Mouse (Mus musculus) hindbrain, embryonic 15.5 days (tissue): ENCODE data around the gene Dll3. TPM values are rescaled to one million over a fixed set of nuclear protein-coding genes. Genes with fewer than 3 reads are reported as not detected.

Experiments
- ATAC-seq: fragments of 200-750 bp; cut with Nextera tagmentation; 2 replicates; pipeline ENCODE4 v1.8.0; 2017; ENCODE audit warnings: low read depth, moderate number of reproducible peaks, moderate TSS enrichment; ENCODE audit not compliant: low FRiP score
- H3K27ac ChIP-seq: fragments of 300-500 bp; sonication (generic); replicated peaks from 2 replicates; pipeline ENCODE4 v1.5.1; 2015; ENCODE audit warnings: mild to moderate bottlenecking, inconsistent platforms
- H3K27me3 ChIP-seq: fragments of 300-500 bp; sonication (generic); 2 replicates; pipeline ENCODE4 v1.6.1; 2015; ENCODE audit warnings: control low read depth, inconsistent platforms
- H3K36me3 ChIP-seq: fragments of 300-500 bp; sonication (generic); 2 replicates; pipeline ENCODE4 v1.6.1; 2015; ENCODE audit warnings: control low read depth, inconsistent platforms
- H3K4me1 ChIP-seq: fragments of 300-500 bp; sonication (generic); replicated peaks from 2 replicates; pipeline ENCODE4 v1.6.1; 2015; ENCODE audit warnings: control low read depth, inconsistent platforms
- H3K4me2 ChIP-seq: fragments of 300-500 bp; sonication (generic); 2 replicates; pipeline ENCODE4 v1.6.1; 2015; ENCODE audit warnings: moderate library complexity, mild to moderate bottlenecking, inconsistent platforms
- H3K4me3 ChIP-seq: fragments of 300-500 bp; sonication (generic); 2 replicates; pipeline ENCODE4 v1.5.1; 2015; ENCODE audit warnings: mild to moderate bottlenecking, inconsistent platforms
- H3K9ac ChIP-seq: fragments of 300-500 bp; sonication (generic); 2 replicates; pipeline ENCODE4 v1.6.1; 2015; ENCODE audit warnings: inconsistent platforms
- H3K9me3 ChIP-seq: fragments of 300-500 bp; sonication (generic); 2 replicates; pipeline ENCODE4 v1.6.1; 2016; ENCODE audit warnings: control low read depth, inconsistent platforms
- WGBS: fragments of 180-500 bp; shearing (Covaris S2); methylation state at CpG from one replicate; pipeline ENCODE4 v1.1.7; 2015; 5-methylcytosine and 5-hydroxymethylcytosine counted together
- polyA plus RNA-seq: library from polyadenylated mRNA; unstranded; fragments of >200 nt; fragmentation: Nextera tagmentation; extraction: Ambion mirVana; gene quantifications from 2 replicates; pipeline ENCODE4 v1.2.1, GENCODE M21; 2015

The Dll3 gene
- 18.4 and 26.9 TPM in 2 replicates for polyA plus RNA-seq

DNA sequence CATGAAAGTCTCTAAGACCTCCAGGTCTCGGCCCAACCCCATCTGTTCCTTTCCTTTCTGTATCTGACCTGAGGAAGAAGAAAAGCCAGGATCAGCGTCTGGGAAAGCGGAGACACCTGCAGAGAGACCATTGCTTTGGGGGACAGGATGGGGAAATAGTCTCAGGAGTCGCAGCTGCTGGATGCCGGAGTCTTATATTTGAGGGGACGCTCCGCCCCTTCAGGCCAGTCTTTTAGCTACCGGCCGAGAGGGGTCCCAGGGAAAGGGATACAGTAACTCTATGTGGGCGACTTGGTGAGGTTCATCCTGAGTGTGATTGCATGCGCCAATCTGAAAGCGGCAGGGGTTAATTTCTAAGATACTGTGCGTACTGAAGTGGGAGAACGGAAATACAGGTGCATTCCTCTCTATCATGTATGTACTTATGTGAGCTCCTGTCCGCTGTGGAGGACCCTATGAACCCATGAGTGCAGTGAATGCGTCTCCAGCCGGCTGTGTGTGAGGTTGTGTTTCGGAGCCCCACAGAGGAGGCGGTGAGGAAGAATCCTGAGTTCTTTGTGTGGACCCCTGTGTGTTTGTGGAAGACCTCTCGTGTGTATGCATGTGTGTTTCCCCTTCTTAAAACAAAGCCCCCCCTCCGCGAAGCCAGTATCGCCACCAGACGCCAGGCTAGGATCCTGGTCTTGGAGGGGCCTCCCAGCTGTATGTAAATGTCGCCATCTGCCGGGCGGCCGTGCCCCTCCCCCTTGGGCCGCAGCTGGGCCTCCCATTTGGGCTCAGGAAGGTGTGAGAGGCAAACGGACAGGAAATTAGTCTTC lies at the start of gene Dll3:
TSS of gene Dll3 (minus strand) at position 623 of the 818 bp plus-strand sequence.
- Histone ChIP-seq H3K9ac (peak within 1 kb of the TSS; percentile 60), H3K4me2 (peak within 1 kb of the TSS; percentile 80), H3K27ac (peak within 1 kb of the TSS; percentile 21), H3K36me3 (peaks cover 23% of the 10 kb centered on the region), H3K9me3 (no peaks in the 10 kb centered on the region), H3K4me3 (peak within 1 kb of the TSS; percentile 44), H3K4me1 (peaks cover 24% of the 10 kb centered on the region), H3K27me3 (no peaks in the 10 kb centered on the region)
- WGBS, result under 1% methylated on average over 30 of the region's 30 CpGs
- ATAC-seq, result peak; percentile 68

- H3K9ac ChIP-seq, result peak overlapping the region; percentile 93
- no peak overlapping the region for H3K27ac ChIP-seq
- H3K36me3 ChIP-seq, result peaks cover 23% of the 10 kb centered on the region
- no peaks in the 10 kb centered on the region for H3K27me3 ChIP-seq
- H3K4me1 ChIP-seq, result peaks cover 21% of the 10 kb centered on the region
- H3K4me2 ChIP-seq, result peak overlapping the region; percentile 89
- 47% methylated on average over 4 of the region's 4 CpGs for WGBS
- no peaks in the 10 kb centered on the region for H3K9me3 ChIP-seq
- ATAC-seq, result no peak
- peak overlapping the region; percentile 87 for H3K4me3 ChIP-seq
Observed at GRCm38 (mm10) chr7:28351676-28352191, 49.7 kb upstream of the Dll3 start.

GRCm38 (mm10) chr7:28350155-28350883 lies 48.3 kb upstream of the Dll3 start, which contains the start of gene Rps16:
TSS of gene Rps16 (plus strand) at chr7:28350652.
- Histone ChIP-seq H3K9me3 (no peaks in the 10 kb centered on the region), H3K27ac (peak within 1 kb of the TSS; percentile 93), H3K27me3 (no peaks in the 10 kb centered on the region), H3K4me3 (peak within 1 kb of the TSS; percentile 87), H3K4me2 (peak within 1 kb of the TSS; percentile 89), H3K9ac (peak within 1 kb of the TSS; percentile 93), H3K4me1 (peaks cover 21% of the 10 kb centered on the region), H3K36me3 (peaks cover 23% of the 10 kb centered on the region)
- under 1% methylated on average over 50 of the region's 50 CpGs for WGBS
- ATAC-seq, result peak; percentile 95

DNA sequence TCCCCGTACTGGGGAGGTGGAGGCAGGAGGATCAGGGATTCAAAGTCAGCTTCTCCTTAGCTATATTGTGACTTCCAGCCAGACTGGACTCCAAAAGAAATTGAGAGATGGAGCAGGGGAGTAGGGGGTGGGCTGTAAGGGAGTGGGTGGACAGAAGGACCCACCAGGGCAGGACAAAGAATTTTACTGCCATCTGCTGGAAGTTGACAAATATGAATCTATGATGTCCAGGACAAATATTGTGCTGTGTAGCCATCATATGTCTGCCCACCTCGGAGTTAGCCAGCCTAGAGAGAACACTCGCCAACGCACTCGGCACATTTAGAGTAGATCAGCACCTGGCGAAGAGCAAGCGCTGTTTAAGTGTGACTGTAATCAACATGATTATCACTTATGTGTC lies 46.6 kb upstream of the Dll3 start:
- 83% methylated on average over 7 of the region's 7 CpGs for WGBS
- peaks cover 12% of the 10 kb centered on the region for H3K36me3 ChIP-seq
- no peaks in the 10 kb centered on the region for H3K9me3 ChIP-seq
- no peak overlapping the region for H3K9ac ChIP-seq
- no peaks in the 10 kb centered on the region for H3K27me3 ChIP-seq
- peaks cover 24% of the 10 kb centered on the region for H3K4me1 ChIP-seq
- no peak overlapping the region for H3K4me2 ChIP-seq
- no peak overlapping the region for H3K4me3 ChIP-seq
- no peak overlapping the region for H3K27ac ChIP-seq
- ATAC-seq, result no peak

GRCm38 (mm10) chr7:28347746-28348145 lies 45.7 kb upstream of the Dll3 start:
- WGBS, result 67% methylated on average over 3 of the region's 3 CpGs
- Histone ChIP-seq H3K4me2 (no peak overlapping the region), H3K9me3 (no peaks in the 10 kb centered on the region)

GRCm38 (mm10) chr7:28344637-28345036 lies 42.6 kb upstream of the Dll3 start:
- 6% methylated on average over 4 of the region's 4 CpGs for WGBS
- H3K4me3 ChIP-seq, result no peak overlapping the region
- ATAC-seq, result no peak
- no peaks in the 10 kb centered on the region for H3K9me3 ChIP-seq
- H3K4me2 ChIP-seq, result no peak overlapping the region
- H3K27ac ChIP-seq, result no peak overlapping the region
- H3K27me3 ChIP-seq, result no peaks in the 10 kb centered on the region
- H3K4me1 ChIP-seq, result peaks cover 6% of the 10 kb centered on the region
- H3K9ac ChIP-seq, result no peak overlapping the region
- no peaks in the 10 kb centered on the region for H3K36me3 ChIP-seq

More at GRCm38 (mm10) chr7:28347746-28348145, 45.7 kb upstream of the Dll3 start:
- Histone ChIP-seq H3K36me3 (peaks cover 3% of the 10 kb centered on the region), H3K27ac (no peak overlapping the region), H3K9ac (no peak overlapping the region), H3K4me3 (no peak overlapping the region), H3K4me1 (peaks cover 24% of the 10 kb centered on the region), H3K27me3 (no peaks in the 10 kb centered on the region)
- no peak for ATAC-seq

DNA sequence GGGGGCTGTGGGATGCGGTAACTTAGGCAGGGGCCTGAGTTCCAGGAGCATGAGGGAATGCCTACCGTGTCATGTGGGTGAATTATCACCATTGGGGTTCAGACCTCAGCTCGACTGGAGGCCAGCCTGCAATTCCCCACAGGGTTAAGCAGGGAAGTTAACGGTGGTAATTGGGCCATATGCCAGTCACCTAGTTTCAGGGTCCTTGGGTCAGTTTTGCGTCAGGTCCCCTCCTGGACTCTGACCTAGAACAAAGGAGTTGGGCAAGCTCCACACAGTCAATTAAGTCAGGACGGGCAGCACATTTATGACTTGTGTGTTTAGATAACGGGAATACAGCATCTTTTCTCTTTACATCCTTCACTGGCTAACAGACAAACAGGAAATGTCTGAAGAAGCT lies 39.3 kb upstream of the Dll3 start:
- H3K27me3 ChIP-seq, result no peaks in the 10 kb centered on the region
- ATAC-seq, result no peak
- 51% methylated on average over 7 of the region's 7 CpGs for WGBS
- H3K9me3 ChIP-seq, result no peaks in the 10 kb centered on the region
- H3K4me3 ChIP-seq, result no peak overlapping the region
- no peak overlapping the region for H3K27ac ChIP-seq
- H3K4me2 ChIP-seq, result no peak overlapping the region
- no peaks in the 10 kb centered on the region for H3K36me3 ChIP-seq
- H3K9ac ChIP-seq, result no peak overlapping the region
- peaks cover 17% of the 10 kb centered on the region for H3K4me1 ChIP-seq

DNA sequence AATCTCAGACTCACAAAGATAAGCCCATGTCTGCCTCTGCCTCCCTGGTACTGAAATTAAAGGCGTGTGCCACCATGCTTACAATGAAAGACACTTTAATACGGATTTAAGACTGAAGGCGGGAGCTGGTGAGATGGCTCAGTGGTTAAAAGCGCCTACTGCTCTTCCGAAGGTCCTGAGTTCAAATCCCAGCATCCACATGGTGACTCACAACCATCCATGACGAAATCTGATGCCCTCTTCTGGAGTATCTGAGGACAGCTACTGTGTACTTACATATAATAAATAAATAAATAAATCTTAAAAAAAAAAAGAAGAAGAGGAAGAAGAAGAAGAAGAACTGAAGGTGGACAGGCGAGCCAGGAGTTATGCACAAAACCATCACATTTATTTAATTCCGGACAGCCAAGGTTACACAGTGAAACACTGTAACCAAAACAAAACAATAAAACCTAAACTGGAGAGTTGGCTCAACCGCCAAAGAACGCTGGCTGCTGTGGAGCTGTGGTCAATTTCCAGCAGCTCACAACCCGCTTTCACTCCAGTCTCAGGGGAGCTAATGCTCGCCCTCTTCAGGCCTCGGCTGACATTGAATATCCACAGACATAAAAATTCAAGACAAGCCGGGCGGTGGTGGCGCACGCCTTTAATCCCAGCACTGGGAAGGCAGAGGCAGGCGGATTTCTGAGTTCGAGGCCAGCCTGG lies 37.3 kb upstream of the Dll3 start:
- Histone ChIP-seq H3K4me2 (peak overlapping the region; percentile 61), H3K27ac (peak overlapping the region; percentile 82), H3K27me3 (no peaks in the 10 kb centered on the region), H3K4me1 (peaks cover 26% of the 10 kb centered on the region), H3K9me3 (no peaks in the 10 kb centered on the region), H3K36me3 (0 out of 2 replicates have a peak, but pooled peaks cover 3% of the 10 kb centered on the region), H3K9ac (peak overlapping the region; percentile 89), H3K4me3 (peak overlapping the region; percentile 79)
- WGBS, result 80% methylated on average over 19 of the region's 19 CpGs
- ATAC-seq, result no peak

DNA sequence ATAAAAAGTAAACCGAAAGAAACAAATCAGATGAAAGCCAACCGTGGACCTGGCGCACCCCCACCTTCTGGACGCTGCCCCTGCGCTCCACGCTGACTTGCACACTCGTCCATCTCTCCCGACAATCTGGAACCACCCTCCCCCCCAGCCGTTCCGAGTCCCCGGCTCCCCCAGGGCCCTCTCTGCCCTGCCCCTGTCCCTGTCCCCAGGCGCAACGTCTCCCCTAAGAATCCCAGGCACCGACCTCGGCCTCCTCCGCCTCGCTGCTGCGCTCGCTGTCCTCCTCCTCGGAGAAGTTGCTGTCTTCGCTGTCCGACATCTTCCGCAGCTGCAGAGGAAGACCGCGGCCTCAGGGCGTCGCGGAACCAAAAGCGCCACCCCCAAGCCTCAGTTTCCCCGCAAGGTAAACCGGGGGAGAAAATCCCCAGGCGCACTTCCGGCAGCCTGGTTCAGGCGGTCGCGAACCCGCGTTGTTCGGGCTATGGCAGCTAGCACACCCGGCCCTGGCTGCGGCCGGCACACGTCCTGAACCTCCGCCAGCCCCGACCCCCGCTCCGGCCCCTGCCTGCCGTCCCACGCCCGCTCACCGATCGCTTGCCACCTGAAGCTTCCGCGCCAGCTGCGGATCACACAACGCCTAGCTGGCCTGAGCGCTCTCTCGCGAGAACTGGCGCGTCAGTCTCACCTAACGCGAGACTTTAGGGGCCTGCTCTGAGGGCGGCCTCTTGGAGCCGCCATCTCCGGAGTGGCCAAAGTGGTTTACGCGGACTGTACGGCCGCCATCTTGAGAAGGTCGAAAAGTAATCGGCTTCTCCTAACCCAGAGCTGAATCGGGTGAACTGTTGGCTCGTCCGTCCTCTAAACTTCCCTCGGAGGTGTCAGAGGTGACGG lies 36.3 kb upstream of the Dll3 start, which contains the start of gene Supt5:
TSS of gene Supt5 (minus strand) at position 639 of the 891 bp plus-strand sequence.
- Histone ChIP-seq H3K4me3 (peak within 1 kb of the TSS; percentile 79), H3K9me3 (no peaks in the 10 kb centered on the region), H3K4me2 (peak within 1 kb of the TSS; percentile 61), H3K27me3 (no peaks in the 10 kb centered on the region), H3K27ac (peak within 1 kb of the TSS; percentile 84), H3K36me3 (0 out of 2 replicates have a peak, but pooled peaks cover 3% of the 10 kb centered on the region), H3K9ac (peak within 1 kb of the TSS; percentile 89), H3K4me1 (peaks cover 25% of the 10 kb centered on the region)
- peak; percentile 99 for ATAC-seq
- under 1% methylated on average over 77 of the region's 77 CpGs for WGBS

DNA sequence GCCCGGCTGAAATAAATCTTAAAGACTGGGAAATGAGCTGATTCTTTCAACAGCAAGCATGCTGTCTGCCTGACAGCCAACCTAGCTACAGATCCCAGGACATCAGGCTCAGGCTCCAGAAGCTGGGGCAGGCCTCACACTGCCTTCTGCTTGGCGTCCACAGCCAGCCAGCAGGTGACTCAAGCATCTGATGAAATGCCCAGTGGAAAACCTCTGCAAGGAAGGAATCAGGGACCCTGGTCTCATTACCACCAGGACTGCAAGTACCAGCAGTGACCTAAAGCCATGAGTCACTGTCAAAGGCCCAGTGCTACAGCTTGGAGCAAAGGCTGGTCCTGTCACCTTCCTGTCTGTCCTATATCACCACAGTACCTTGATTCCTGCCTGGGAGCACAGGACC lies 33.4 kb upstream of the Dll3 start:
- WGBS, result 85% methylated on average over 2 of the region's 2 CpGs
- no peak for ATAC-seq
- H3K4me2 ChIP-seq, result no peak overlapping the region
- peaks cover 25% of the 10 kb centered on the region for H3K4me1 ChIP-seq
- H3K4me3 ChIP-seq, result no peak overlapping the region
- no peaks in the 10 kb centered on the region for H3K9me3 ChIP-seq
- no peak overlapping the region for H3K27ac ChIP-seq
- H3K27me3 ChIP-seq, result no peaks in the 10 kb centered on the region
- peaks cover 5% of the 10 kb centered on the region; the same call in 1 of the 2 replicates for H3K36me3 ChIP-seq
- H3K9ac ChIP-seq, result no peak overlapping the region

DNA sequence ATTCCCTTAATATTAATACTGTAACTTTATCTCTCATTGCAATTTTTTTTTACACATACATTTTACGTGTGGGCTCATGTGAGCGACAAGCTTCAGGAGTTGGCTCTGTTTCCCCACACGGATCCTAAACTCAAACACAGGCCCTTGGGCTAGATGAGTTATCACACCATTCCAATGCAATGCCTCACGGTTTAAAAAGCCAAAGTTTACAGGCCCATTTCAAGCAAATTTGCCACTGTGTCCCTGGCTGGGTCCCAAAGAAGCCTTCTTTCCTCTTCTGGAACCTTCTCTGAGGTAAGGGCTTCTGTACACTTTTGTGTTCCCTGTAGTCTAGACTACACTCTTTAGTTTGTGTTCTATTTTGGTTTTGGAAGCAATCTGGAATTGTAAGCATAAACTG lies 32.5 kb upstream of the Dll3 start:
- no peak for ATAC-seq
- no peak overlapping the region for H3K4me2 ChIP-seq
- no peaks in the 10 kb centered on the region for H3K27me3 ChIP-seq
- no peak overlapping the region for H3K27ac ChIP-seq
- no peaks in the 10 kb centered on the region for H3K9me3 ChIP-seq
- H3K4me3 ChIP-seq, result no peak overlapping the region
- WGBS, result 94% methylated on average over 4 of the region's 4 CpGs
- peaks cover 12% of the 10 kb centered on the region for H3K36me3 ChIP-seq
- H3K9ac ChIP-seq, result no peak overlapping the region
- peaks cover 25% of the 10 kb centered on the region for H3K4me1 ChIP-seq
